Mouse (Mus musculus) brain, embryonic 14.5 days (tissue): ENCODE data around the gene Sh3bp5.
A peak's percentile ranks its signal among the peaks of the same experiment; 100 is the strongest.

Source experiments
- CTCF ChIP-seq: fragments of 200-500 bp; IDR thresholded peaks from 2 replicates; pipeline ENCODE4 v1.5.1; 2012; ENCODE audit warnings: inconsistent platforms, mild to moderate bottlenecking, moderate library complexity, borderline replicate concordance; ENCODE audit not compliant: insufficient read depth, insufficient read length; ENCODE audit errors: extremely low read depth
- POLR2A ChIP-seq: fragments of 200-500 bp; IDR thresholded peaks from 2 replicates; pipeline ENCODE4 v1.6.1; 2012; ENCODE audit warnings: mild to moderate bottlenecking, inconsistent platforms, borderline replicate concordance; ENCODE audit not compliant: poor library complexity, insufficient read depth, insufficient read length, severe bottlenecking; ENCODE audit errors: extremely low read depth

GRCm38 (mm10) chr14:31435930-31436693 lies at the start of gene Sh3bp5:
- TF ChIP-seq CTCF = peak; percentile 88
- peak; percentile 96 for TF ChIP-seq POLR2A
